Mouse (Mus musculus): Measurements from ENCODE around the gene Mal.

GRCm38 (mm10) chr2:127667843-127668506 is 11.5 kb upstream of the Mal start:
- TF ChIP-seq CTCF (IDR thresholded peaks at IDR 0.05; ENCODE audit: low read depth, low read length) (0 out of 2 replicates have a peak, but pooled peaks have one; percentile 11), POLR2A (IDR thresholded peaks at IDR 0.05; ENCODE audit: extremely low read depth, insufficient read depth, low read length) (no peak)
